Mouse (Mus musculus) liver, embryonic 14.5 days (tissue): ENCODE measurements at regions not wholly inside any gene's neighbourhood (a gene's known extent, or its start where the extent isn't known, plus 50 kb on each side); places are given as distances from the start of the nearest gene placed in this dataset.

Experiments used
- CTCF ChIP-seq: IDR thresholded peaks from 2 replicates; pipeline ENCODE4 v1.5.1; 2016; ENCODE audit warnings: antibody characterized with exemption, low read depth, control low read depth
- EP300 ChIP-seq: IDR thresholded peaks from 2 replicates; pipeline ENCODE4 v1.6.1; 2016; ENCODE audit warnings: antibody characterized with exemption, low read depth

DNA sequence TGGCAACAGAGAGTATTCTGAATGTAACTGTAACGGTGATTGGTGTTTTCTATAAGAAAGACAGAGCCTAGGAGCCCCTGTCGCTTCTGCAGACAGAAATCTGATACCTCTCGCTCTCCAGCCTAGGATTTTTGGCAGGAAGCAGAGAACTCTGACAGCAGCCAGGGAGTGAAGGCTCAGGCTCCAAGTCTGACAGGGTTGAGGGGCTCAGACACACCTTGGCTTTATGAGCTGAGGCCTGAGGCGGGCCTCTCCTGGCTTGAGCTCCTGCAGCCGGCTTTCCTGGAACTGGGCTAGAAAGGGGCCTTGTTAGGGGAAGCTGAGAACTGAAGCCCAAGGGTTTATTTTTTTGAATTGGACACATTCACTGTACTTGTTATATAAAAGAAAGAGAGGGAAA, 57.7 kb upstream of the Boc start:
- no peak for TF ChIP-seq CTCF
- TF ChIP-seq EP300, result no peak
